Mouse (Mus musculus) heart, embryonic 13.5 days (tissue): Measurements from ENCODE around the gene Gadd45a. TPM values are rescaled to one million over a fixed set of nuclear protein-coding genes. Genes with fewer than 3 reads are reported as not detected.

Source experiments
- ATAC-seq: fragments of 200-750 bp; cut with Nextera tagmentation; 2 replicates; pipeline ENCODE4 v1.8.0; 2017; ENCODE audit warnings: moderate TSS enrichment; ENCODE audit not compliant: insufficient number of reproducible peaks, low FRiP score, low TSS enrichment; ENCODE audit errors: extremely low read depth
- H3K27ac ChIP-seq: fragments of 300-500 bp; sonication (generic); replicated peaks from 2 replicates; pipeline ENCODE4 v1.5.1; 2015; ENCODE audit warnings: moderate library complexity, mild to moderate bottlenecking, inconsistent platforms
- H3K27me3 ChIP-seq: fragments of 300-500 bp; sonication (generic); replicated peaks from 2 replicates; pipeline ENCODE4 v1.6.1; 2015; ENCODE audit warnings: mild to moderate bottlenecking, inconsistent platforms
- H3K36me3 ChIP-seq: fragments of 300-500 bp; sonication (generic); 2 replicates; pipeline ENCODE4 v1.6.1; 2015; ENCODE audit warnings: mild to moderate bottlenecking, inconsistent platforms
- H3K4me1 ChIP-seq: fragments of 300-500 bp; sonication (generic); 2 replicates; pipeline ENCODE4 v1.6.1; 2015; ENCODE audit warnings: inconsistent platforms
- H3K4me2 ChIP-seq: fragments of 300-500 bp; sonication (generic); 2 replicates; pipeline ENCODE4 v1.6.1; 2015; ENCODE audit warnings: inconsistent platforms, mild to moderate bottlenecking, moderate library complexity
- H3K4me3 ChIP-seq: fragments of 300-500 bp; sonication (generic); 2 replicates; pipeline ENCODE4 v1.5.1; 2015; ENCODE audit warnings: moderate library complexity, mild to moderate bottlenecking, inconsistent platforms
- H3K9ac ChIP-seq: fragments of 300-500 bp; sonication (generic); 2 replicates; pipeline ENCODE4 v1.6.1; 2015; ENCODE audit warnings: inconsistent platforms, mild to moderate bottlenecking, moderate library complexity
- H3K9me3 ChIP-seq: fragments of 300-500 bp; sonication (generic); 2 replicates; pipeline ENCODE4 v1.6.1; 2016; ENCODE audit warnings: inconsistent platforms
- WGBS: fragments of 180-500 bp; shearing (Covaris S2); methylation state at CpG from one replicate; pipeline ENCODE4 v1.1.7; 2015; ENCODE audit warnings: mixed read lengths; 5-methylcytosine and 5-hydroxymethylcytosine counted together
- polyA plus RNA-seq: library from polyadenylated mRNA; unstranded; fragments of >200 nt; fragmentation: Nextera tagmentation; extraction: Ambion mirVana; gene quantifications from 2 replicates; pipeline ENCODE4 v1.2.1, GENCODE M21; 2015

The Gadd45a gene
- polyA plus RNA-seq, 1 experiment from 2014 or later = 9.4 TPM

DNA sequence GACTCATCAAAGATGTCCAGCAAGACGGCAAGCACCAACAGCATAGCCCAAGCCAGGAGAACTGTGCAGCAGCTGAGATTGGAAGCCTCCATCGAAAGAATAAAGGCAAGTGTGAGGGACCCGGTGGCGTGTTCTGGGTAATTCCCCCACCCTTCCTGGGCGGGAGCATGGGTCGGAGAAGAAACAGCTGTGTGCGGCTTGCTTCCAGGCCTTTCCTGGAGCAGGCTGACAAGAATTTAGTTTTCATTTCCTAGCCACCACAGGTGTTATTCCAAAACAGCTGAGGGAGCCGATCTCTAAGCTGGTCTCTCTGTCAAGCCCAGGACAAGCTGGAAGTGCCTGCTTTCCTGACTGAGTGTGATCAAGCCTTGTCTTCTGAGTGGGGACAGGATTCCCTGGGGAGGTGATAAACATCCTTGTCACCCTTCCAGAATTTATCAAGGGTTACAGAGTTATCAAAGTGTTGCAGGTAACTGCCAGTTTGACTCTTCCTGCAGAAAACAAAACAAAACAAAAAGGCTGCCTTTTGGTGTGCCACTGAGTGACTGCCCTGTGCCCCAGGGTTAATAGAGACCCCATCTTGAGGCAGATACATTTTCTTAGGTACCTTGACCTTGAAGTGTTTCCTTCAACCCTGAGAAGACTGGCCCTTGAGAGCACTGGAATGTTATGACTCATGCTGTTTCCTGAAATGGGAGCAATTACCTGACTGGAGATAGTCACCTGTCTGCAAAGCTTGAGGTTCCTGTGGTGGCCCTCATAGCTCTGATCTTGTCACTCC is 21.3 kb downstream of the Gadd45a start:
- H3K27ac ChIP-seq = no peak overlapping the region
- no peaks in the 10 kb centered on the region for H3K27me3 ChIP-seq
- H3K9ac ChIP-seq = no peak overlapping the region
- ATAC-seq = no peak
- no peak overlapping the region for H3K4me2 ChIP-seq
- peaks cover 13% of the 10 kb centered on the region for H3K36me3 ChIP-seq
- no peaks in the 10 kb centered on the region for H3K9me3 ChIP-seq
- WGBS = 46% methylated on average over 8 of the region's 8 CpGs
- no peak overlapping the region for H3K4me3 ChIP-seq
- peaks cover 25% of the 10 kb centered on the region for H3K4me1 ChIP-seq

- Histone ChIP-seq H3K36me3 (peaks cover 13% of the 10 kb centered on the region), H3K27me3 (no peaks in the 10 kb centered on the region), H3K27ac (no peak overlapping the region), H3K4me1 (peaks cover 25% of the 10 kb centered on the region), H3K9me3 (no peaks in the 10 kb centered on the region), H3K4me3 (no peak overlapping the region), H3K4me2 (no peak overlapping the region), H3K9ac (no peak overlapping the region)
- WGBS = 83% methylated on average over 1 of the region's 1 CpGs
- ATAC-seq = no peak
Observed at GRCm38 (mm10) chr6:67014679-67015075, 22.6 kb downstream of the Gadd45a start.

- Histone ChIP-seq H3K9me3 (no peaks in the 10 kb centered on the region), H3K9ac (no peak overlapping the region), H3K36me3 (peaks cover 13% of the 10 kb centered on the region), H3K27me3 (no peaks in the 10 kb centered on the region), H3K27ac (no peak overlapping the region), H3K4me1 (peaks cover 25% of the 10 kb centered on the region), H3K4me3 (no peak overlapping the region), H3K4me2 (no peak overlapping the region)
- ATAC-seq = no peak
- 84% methylated on average over 9 of the region's 9 CpGs for WGBS
Observed at GRCm38 (mm10) chr6:67013949-67014678, 23.1 kb downstream of the Gadd45a start.

DNA sequence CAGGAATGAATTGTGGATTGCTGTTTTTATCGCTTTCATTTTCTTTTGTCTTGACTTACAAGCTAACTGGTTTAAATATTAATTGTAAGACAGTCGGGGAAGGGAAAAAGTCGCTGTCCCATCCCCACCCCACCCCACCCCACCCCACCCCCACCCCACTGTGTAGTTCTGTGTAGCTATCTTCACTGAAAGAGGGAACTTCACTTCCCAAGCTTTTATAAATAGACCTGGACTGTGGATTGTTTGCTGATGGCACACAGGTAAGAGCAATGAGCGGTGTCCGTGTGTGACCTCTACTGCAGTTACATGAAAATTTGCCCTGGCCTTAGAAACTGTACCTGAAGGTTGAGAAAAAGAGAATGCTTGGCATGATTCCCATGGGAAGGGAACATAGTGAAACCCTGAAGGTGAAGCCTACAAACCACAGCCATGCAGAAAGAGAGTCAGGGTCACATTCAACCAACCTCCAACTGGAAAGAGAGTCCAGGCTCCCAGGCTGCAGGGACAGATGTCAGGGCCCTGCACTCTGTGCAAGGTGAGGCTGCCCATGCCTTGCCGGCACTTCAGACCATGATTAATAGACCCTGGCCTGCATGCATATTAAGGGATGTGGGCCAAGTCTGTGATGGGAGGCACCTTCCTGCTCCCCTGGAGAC is 23.8 kb downstream of the Gadd45a start:
- 85% methylated on average over 6 of the region's 6 CpGs for WGBS

GRCm38 (mm10) chr6:67011217-67011518 is 26.1 kb downstream of the Gadd45a start:
- no peak overlapping the region for H3K4me3 ChIP-seq
- no peaks in the 10 kb centered on the region for H3K36me3 ChIP-seq
- H3K9ac ChIP-seq = no peak overlapping the region
- no peaks in the 10 kb centered on the region for H3K9me3 ChIP-seq
- no peaks in the 10 kb centered on the region for H3K27me3 ChIP-seq
- no peak overlapping the region for H3K4me2 ChIP-seq
- H3K4me1 ChIP-seq = peaks cover 22% of the 10 kb centered on the region
- ATAC-seq = no peak
- no peak overlapping the region for H3K27ac ChIP-seq

More for the DNA sequence above, 23.8 kb downstream of the Gadd45a start:
- peaks cover 12% of the 10 kb centered on the region for H3K36me3 ChIP-seq
- no peaks in the 10 kb centered on the region for H3K27me3 ChIP-seq
- no peaks in the 10 kb centered on the region for H3K9me3 ChIP-seq
- no peak for ATAC-seq
- H3K4me2 ChIP-seq = no peak overlapping the region
- H3K4me3 ChIP-seq = no peak overlapping the region
- H3K4me1 ChIP-seq = peaks cover 25% of the 10 kb centered on the region
- no peak overlapping the region for H3K27ac ChIP-seq
- H3K9ac ChIP-seq = no peak overlapping the region

GRCm38 (mm10) chr6:67010370-67011216 is 26.7 kb downstream of the Gadd45a start:
- Histone ChIP-seq H3K4me2 (no peak overlapping the region), H3K9me3 (no peaks in the 10 kb centered on the region), H3K27ac (no peak overlapping the region), H3K36me3 (no peaks in the 10 kb centered on the region), H3K4me3 (no peak overlapping the region), H3K4me1 (peaks cover 16% of the 10 kb centered on the region), H3K9ac (no peak overlapping the region), H3K27me3 (no peaks in the 10 kb centered on the region)
- ATAC-seq = no peak
- 76% methylated on average over 7 of the region's 7 CpGs for WGBS

DNA sequence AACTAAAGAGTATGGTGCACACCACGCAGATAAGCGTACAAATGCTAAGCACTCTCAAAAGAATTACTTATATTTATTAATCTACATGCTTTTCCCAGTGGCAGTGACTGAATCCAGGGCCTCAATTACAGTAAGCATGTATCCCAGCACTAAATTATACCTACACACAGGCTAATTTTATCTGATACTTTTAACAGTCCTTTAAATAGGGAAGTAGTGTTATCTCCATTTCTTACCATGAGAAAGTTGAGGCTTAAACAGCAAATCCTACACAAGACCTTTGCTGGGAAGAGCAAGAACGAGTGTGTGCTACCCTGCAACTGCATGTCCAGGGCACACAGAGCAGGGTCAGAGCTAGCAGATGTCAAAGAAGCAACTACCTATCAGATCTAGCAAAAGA is 27.4 kb downstream of the Gadd45a start:
- no peak overlapping the region for H3K4me3 ChIP-seq

GRCm38 (mm10) chr6:66999800-67000199 is 37.5 kb downstream of the Gadd45a start:
- H3K36me3 ChIP-seq = no peaks in the 10 kb centered on the region
- no peaks in the 10 kb centered on the region for H3K27me3 ChIP-seq
- no peak for ATAC-seq
- H3K27ac ChIP-seq = no peak overlapping the region
- no peak overlapping the region for H3K4me2 ChIP-seq
- no peaks in the 10 kb centered on the region for H3K9me3 ChIP-seq
- H3K9ac ChIP-seq = no peak overlapping the region
- no peaks in the 10 kb centered on the region for H3K4me1 ChIP-seq
- no peak overlapping the region for H3K4me3 ChIP-seq

More for the DNA sequence above, 27.4 kb downstream of the Gadd45a start:
- Histone ChIP-seq H3K4me1 (peaks cover 12% of the 10 kb centered on the region; the same call in 1 of the 2 replicates), H3K9ac (no peak overlapping the region), H3K36me3 (no peaks in the 10 kb centered on the region), H3K9me3 (no peaks in the 10 kb centered on the region), H3K27me3 (no peaks in the 10 kb centered on the region), H3K27ac (no peak overlapping the region), H3K4me2 (no peak overlapping the region)
- WGBS = 86% methylated on average over 3 of the region's 3 CpGs
- no peak for ATAC-seq

DNA sequence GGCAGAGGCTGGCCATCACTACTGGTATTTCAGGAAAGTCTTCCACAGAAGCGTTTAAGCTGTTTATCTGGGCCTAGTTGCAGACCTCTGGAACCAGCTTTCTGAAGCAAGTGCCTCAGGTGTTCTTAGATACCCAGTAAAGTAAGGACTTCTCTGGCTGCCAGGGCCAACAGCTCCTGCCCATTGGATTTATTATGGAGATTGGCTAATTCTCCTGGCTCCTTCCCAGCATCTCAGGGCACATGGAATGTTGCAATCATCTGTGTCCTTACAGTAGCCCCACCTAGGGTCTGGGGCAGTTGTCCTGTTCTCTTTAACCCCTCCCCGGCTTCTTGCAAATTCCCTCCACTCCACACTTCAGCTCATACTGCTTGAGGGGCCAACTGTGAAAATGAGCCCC is 38.6 kb downstream of the Gadd45a start:
- Histone ChIP-seq H3K9ac (no peak overlapping the region), H3K4me3 (no peak overlapping the region), H3K36me3 (no peaks in the 10 kb centered on the region), H3K27ac (no peak overlapping the region), H3K4me1 (no peaks in the 10 kb centered on the region), H3K9me3 (no peaks in the 10 kb centered on the region), H3K27me3 (no peaks in the 10 kb centered on the region), H3K4me2 (no peak overlapping the region)
- no peak for ATAC-seq
- 78% methylated on average over 2 of the region's 2 CpGs for WGBS

GRCm38 (mm10) chr6:66996257-66996656 is 41.0 kb downstream of the Gadd45a start:
- Histone ChIP-seq H3K4me3 (no peak overlapping the region), H3K36me3 (no peaks in the 10 kb centered on the region), H3K9ac (no peak overlapping the region), H3K4me2 (no peak overlapping the region), H3K9me3 (no peaks in the 10 kb centered on the region), H3K27ac (no peak overlapping the region), H3K4me1 (peaks cover 17% of the 10 kb centered on the region), H3K27me3 (no peaks in the 10 kb centered on the region)
- 68% methylated on average over 1 of the region's 1 CpGs for WGBS
- no peak for ATAC-seq

GRCm38 (mm10) chr6:66995825-66996224 is 41.4 kb downstream of the Gadd45a start:
- H3K36me3 ChIP-seq = no peaks in the 10 kb centered on the region
- no peak overlapping the region for H3K9ac ChIP-seq
- no peak overlapping the region for H3K4me3 ChIP-seq
- H3K27me3 ChIP-seq = no peaks in the 10 kb centered on the region
- ATAC-seq = no peak
- WGBS = 74% methylated on average over 1 of the region's 1 CpGs
- no peaks in the 10 kb centered on the region for H3K9me3 ChIP-seq
- H3K4me2 ChIP-seq = no peak overlapping the region
- H3K27ac ChIP-seq = no peak overlapping the region
- H3K4me1 ChIP-seq = peaks cover 17% of the 10 kb centered on the region
